Mouse (Mus musculus): ENCODE data around the gene Tdp1. TPM values are rescaled to one million over a fixed set of nuclear protein-coding genes. Genes with fewer than 3 reads are reported as not detected.

The Tdp1 gene
- 10 to 100 TPM in 1 of 4 experiments, 1 to 10 TPM in 3; 7.5 to 11.1 (median 9.2) TPM for total RNA-seq (2022)

- peak; percentile 91 for DNase-seq (ENCODE audit: low spot score)
These were observed at the start of gene Tdp1, which contains the start of gene Efcab11 for GRCm38 (mm10) chr12:99884269-99885261. TSS of gene Tdp1 (plus strand) at chr12:99884517. TSS of gene Efcab11 (minus strand) at chr12:99884439.

- DNase-seq (ENCODE audit: low spot score) = peak; percentile 14
These were observed 47.7 kb upstream of the Tdp1 start for GRCm38 (mm10) chr12:99836404-99837131.

GRCm38 (mm10) chr12:99837528-99837927 lies 46.8 kb upstream of the Tdp1 start:
- DNase-seq (ENCODE audit: low spot score) = no peak

- DNase-seq (ENCODE audit: low spot score) = no peak
These were observed 46.2 kb upstream of the Tdp1 start for GRCm38 (mm10) chr12:99838109-99838508.

- DNase-seq (ENCODE audit: low spot score) = no peak
These were observed 45.6 kb upstream of the Tdp1 start for GRCm38 (mm10) chr12:99838703-99839102.

- DNase-seq (ENCODE audit: low spot score) = no peak
These were observed 39.4 kb upstream of the Tdp1 start for GRCm38 (mm10) chr12:99844951-99845350.

GRCm38 (mm10) chr12:99849996-99850395 lies 34.3 kb upstream of the Tdp1 start:
- no peak for DNase-seq (ENCODE audit: low spot score)

- no peak for DNase-seq (ENCODE audit: low spot score)
These were observed 30.7 kb upstream of the Tdp1 start for GRCm38 (mm10) chr12:99853323-99854258.

- DNase-seq (ENCODE audit: low spot score) = no peak
These were observed 28.3 kb upstream of the Tdp1 start for GRCm38 (mm10) chr12:99856011-99856410.

GRCm38 (mm10) chr12:99858664-99859063 lies 25.7 kb upstream of the Tdp1 start:
- DNase-seq (ENCODE audit: low spot score) = no peak

- no peak for DNase-seq (ENCODE audit: low spot score)
These were observed 24.8 kb upstream of the Tdp1 start for GRCm38 (mm10) chr12:99859391-99860100.

- DNase-seq (ENCODE audit: low spot score) = no peak
These were observed 23.3 kb upstream of the Tdp1 start for GRCm38 (mm10) chr12:99860981-99861380.

- no peak for DNase-seq (ENCODE audit: low spot score)
These were observed 19.7 kb upstream of the Tdp1 start for GRCm38 (mm10) chr12:99864613-99865012.

GRCm38 (mm10) chr12:99868821-99869220 lies 15.5 kb upstream of the Tdp1 start:
- no peak for DNase-seq (ENCODE audit: low spot score)

- DNase-seq (ENCODE audit: low spot score) = no peak
These were observed 10.9 kb upstream of the Tdp1 start for GRCm38 (mm10) chr12:99873443-99873842.

GRCm38 (mm10) chr12:99874609-99875008 lies 9.7 kb upstream of the Tdp1 start:
- no peak for DNase-seq (ENCODE audit: low spot score)

GRCm38 (mm10) chr12:99883000-99883712 lies 1.2 kb upstream of the Tdp1 start:
- DNase-seq (ENCODE audit: low spot score) = peak; percentile 87

GRCm38 (mm10) chr12:99883713-99884105 lies 608 bp upstream of the Tdp1 start:
- DNase-seq (ENCODE audit: low spot score) = peak; percentile 21

- DNase-seq (ENCODE audit: low spot score) = no peak
These were observed 1.1 kb downstream of the Tdp1 start for GRCm38 (mm10) chr12:99885282-99885901.
